Mouse (Mus musculus): ENCODE results near the gene Tmem145. TPM values are rescaled to one million over a fixed set of nuclear protein-coding genes. Genes with fewer than 3 reads are reported as not detected.

The Tmem145 gene
- polyA plus RNA-seq, 1 experiment from 2014 or later: 1.7 TPM

GRCm38 (mm10) chr7:25303685-25304006 is 2.3 kb upstream of the Tmem145 start:
- WGBS: 87% methylated on average over 3 of the region's 3 CpGs

DNA sequence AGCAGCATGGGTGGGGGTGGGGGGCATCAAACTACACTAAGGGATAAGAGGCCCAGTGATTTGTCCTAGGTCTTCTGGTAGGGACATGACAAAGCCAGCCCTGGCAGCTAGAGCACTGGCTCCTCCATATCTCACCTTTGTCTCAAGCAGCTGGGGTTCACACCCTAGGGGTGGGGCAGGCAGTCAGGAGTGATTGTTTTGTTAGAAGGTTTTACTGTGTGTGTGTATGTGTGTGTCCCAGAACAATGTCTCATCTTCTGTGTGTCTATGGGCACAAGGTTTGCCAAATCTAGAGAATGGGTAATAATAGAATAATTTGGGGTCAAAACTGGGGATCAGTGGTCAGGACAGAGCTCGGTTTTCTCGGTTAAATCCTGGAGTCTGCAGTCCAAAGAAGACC is 425 bp upstream of the Tmem145 start:
- whole genome bisulfite sequencing: 2% methylated on average over 2 of the region's 2 CpGs
- 0 out of 2 replicates have a peak, but pooled peaks cover 2% of the 10 kb centered on the region for H3K4me1 ChIP-seq (ENCODE audit: control insufficient read depth, insufficient read depth, low read length)
- H3K4me3 ChIP-seq (ENCODE audit: low read depth, low read length): peak overlapping the region; percentile 52
- DNase-seq (ENCODE audit: low spot score): no peak
- no peak for ATAC-seq (ENCODE audit: low read depth)
- H3K4me2 ChIP-seq (ENCODE audit: low read depth, low read length): peak overlapping the region; percentile 97
- H3K9me3 ChIP-seq (ENCODE audit: control insufficient read depth, low read length): no peaks in the 10 kb centered on the region
- H3K27ac ChIP-seq (replicated peaks; ENCODE audit: low read depth, low read length): no peak overlapping the region
- H3K36me3 ChIP-seq (ENCODE audit: control insufficient read depth, insufficient read depth, low read length): no peaks in the 10 kb centered on the region
- H3K9ac ChIP-seq (ENCODE audit: low read depth, low read length): peak overlapping the region; percentile 49
- peaks cover 8% of the 10 kb centered on the region; the same call in 1 of the 2 replicates for H3K27me3 ChIP-seq (replicated peaks; ENCODE audit: control insufficient read depth, insufficient read depth, low read length)

More at GRCm38 (mm10) chr7:25303685-25304006, 2.3 kb upstream of the Tmem145 start:
- no peaks in the 10 kb centered on the region for H3K36me3 ChIP-seq (ENCODE audit: control insufficient read depth, insufficient read depth, low read length)
- DNase-seq (ENCODE audit: low spot score): no peak
- H3K27me3 ChIP-seq (replicated peaks; ENCODE audit: control insufficient read depth, insufficient read depth, low read length): peaks cover 6% of the 10 kb centered on the region; the same call in 1 of the 2 replicates
- H3K9ac ChIP-seq (ENCODE audit: low read depth, low read length): no peak overlapping the region
- H3K4me1 ChIP-seq (ENCODE audit: control insufficient read depth, insufficient read depth, low read length): 0 out of 2 replicates have a peak, but pooled peaks cover 2% of the 10 kb centered on the region
- no peak overlapping the region for H3K27ac ChIP-seq (replicated peaks; ENCODE audit: low read depth, low read length)
- H3K4me2 ChIP-seq (ENCODE audit: low read depth, low read length): no peak overlapping the region
- ATAC-seq (ENCODE audit: low read depth): no peak
- H3K4me3 ChIP-seq (ENCODE audit: low read depth, low read length): no peak overlapping the region
- H3K9me3 ChIP-seq (ENCODE audit: control insufficient read depth, low read length): no peaks in the 10 kb centered on the region

DNA sequence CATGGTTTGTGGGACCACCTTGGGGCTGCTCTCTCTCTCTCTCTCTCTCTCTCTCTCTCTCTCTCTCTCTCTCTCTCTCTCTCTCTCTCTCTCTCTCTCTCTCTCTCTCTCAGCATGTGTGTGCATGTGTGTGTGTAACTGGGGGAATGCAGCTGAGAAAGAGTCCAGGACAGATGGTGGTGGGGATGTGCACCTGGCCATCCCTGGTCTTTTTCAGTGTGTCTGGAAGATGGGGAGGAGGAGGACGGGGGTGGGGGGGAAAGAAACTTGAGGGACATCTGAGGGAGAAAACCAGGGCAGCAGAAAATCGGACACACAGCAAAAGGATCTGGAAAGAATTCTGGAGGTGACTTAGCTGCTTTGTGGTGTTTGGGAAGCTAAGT is 699 bp downstream of the Tmem145 start:
- WGBS: 43% methylated on average over 2 of the region's 2 CpGs
- Histone ChIP-seq H3K9ac (ENCODE audit: low read depth, low read length) (no peak overlapping the region), H3K4me2 (ENCODE audit: low read depth, low read length) (peak overlapping the region; percentile 97), H3K27me3 (replicated peaks; ENCODE audit: control insufficient read depth, insufficient read depth, low read length) (peaks cover 15% of the 10 kb centered on the region), H3K9me3 (ENCODE audit: control insufficient read depth, low read length) (no peaks in the 10 kb centered on the region), H3K36me3 (ENCODE audit: control insufficient read depth, insufficient read depth, low read length) (no peaks in the 10 kb centered on the region), H3K4me3 (ENCODE audit: low read depth, low read length) (no peak overlapping the region), H3K4me1 (ENCODE audit: control insufficient read depth, insufficient read depth, low read length) (0 out of 2 replicates have a peak, but pooled peaks cover 2% of the 10 kb centered on the region), H3K27ac (replicated peaks; ENCODE audit: low read depth, low read length) (no peak overlapping the region)
- no peak for ATAC-seq (ENCODE audit: low read depth)
- DNase-seq (ENCODE audit: low spot score): no peak

DNA sequence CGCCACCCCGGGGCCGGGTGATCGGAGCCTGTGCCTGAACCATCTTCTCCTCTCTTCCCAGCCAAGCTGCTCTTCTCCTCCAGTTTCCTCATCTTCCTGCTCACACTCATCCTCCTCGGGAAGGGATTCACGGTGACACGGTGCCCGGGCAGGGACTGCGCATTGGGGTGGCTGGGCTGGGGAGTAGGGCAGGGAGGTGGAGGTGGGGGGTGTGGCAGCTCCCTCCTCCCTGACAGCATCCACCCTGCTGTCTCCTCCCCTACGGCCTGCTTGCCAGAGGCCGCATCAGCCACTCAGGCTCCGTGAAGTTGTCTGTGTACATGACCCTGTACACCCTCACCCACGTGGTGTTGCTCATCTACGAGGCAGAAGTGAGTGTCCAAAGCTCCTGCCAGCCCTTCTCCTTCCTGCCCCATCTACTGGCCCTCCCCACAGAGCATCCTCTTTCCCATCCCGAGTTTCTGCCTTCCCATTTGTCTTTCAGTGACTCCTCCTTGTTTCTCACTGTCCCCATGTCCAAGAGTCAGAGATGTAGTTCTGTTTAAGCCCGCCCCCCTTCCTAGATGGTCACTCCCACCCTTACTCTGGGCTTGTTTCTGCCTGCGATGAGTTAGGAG is 2.9 kb downstream of the Tmem145 start:
- ATAC-seq (ENCODE audit: low read depth): no peak
- H3K4me3 ChIP-seq (ENCODE audit: low read depth, low read length): no peak overlapping the region
- H3K27me3 ChIP-seq (replicated peaks; ENCODE audit: control insufficient read depth, insufficient read depth, low read length): peaks cover 31% of the 10 kb centered on the region
- H3K27ac ChIP-seq (replicated peaks; ENCODE audit: low read depth, low read length): no peak overlapping the region
- DNase-seq (ENCODE audit: low spot score): no peak
- H3K36me3 ChIP-seq (ENCODE audit: control insufficient read depth, insufficient read depth, low read length): no peaks in the 10 kb centered on the region
- H3K4me2 ChIP-seq (ENCODE audit: low read depth, low read length): no peak overlapping the region
- H3K9me3 ChIP-seq (ENCODE audit: control insufficient read depth, low read length): no peaks in the 10 kb centered on the region
- no peak overlapping the region for H3K9ac ChIP-seq (ENCODE audit: low read depth, low read length)
- 54% methylated on average over 15 of the region's 17 CpGs for WGBS
- H3K4me1 ChIP-seq (ENCODE audit: control insufficient read depth, insufficient read depth, low read length): 0 out of 2 replicates have a peak, but pooled peaks cover 2% of the 10 kb centered on the region

DNA sequence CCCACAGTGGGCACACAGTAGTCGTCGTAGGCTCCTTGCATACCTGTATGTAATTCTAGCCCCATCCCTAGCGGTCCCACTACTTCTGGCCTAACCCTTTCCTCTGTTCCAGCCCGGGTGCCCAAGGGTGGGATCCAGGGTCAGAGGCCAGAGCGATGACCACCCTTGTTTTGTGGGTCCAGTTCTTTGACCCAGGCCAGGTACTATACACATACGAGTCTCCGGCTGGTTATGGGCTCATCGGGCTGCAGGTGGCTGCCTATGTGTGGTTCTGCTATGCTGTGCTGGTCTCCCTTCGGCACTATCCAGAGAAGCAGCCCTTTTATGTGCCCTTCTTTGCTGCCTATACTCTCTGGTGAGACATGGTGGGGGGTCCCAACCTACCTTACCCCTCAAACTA is 3.5 kb downstream of the Tmem145 start:
- no peak for DNase-seq (ENCODE audit: low spot score)
- H3K9ac ChIP-seq (ENCODE audit: low read depth, low read length): no peak overlapping the region
- H3K9me3 ChIP-seq (ENCODE audit: control insufficient read depth, low read length): no peaks in the 10 kb centered on the region
- H3K4me3 ChIP-seq (ENCODE audit: low read depth, low read length): no peak overlapping the region
- WGBS: 81% methylated on average over 9 of the region's 9 CpGs
- no peak overlapping the region for H3K4me2 ChIP-seq (ENCODE audit: low read depth, low read length)
- no peak overlapping the region for H3K27ac ChIP-seq (replicated peaks; ENCODE audit: low read depth, low read length)
- no peaks in the 10 kb centered on the region for H3K36me3 ChIP-seq (ENCODE audit: control insufficient read depth, insufficient read depth, low read length)
- peaks cover 37% of the 10 kb centered on the region for H3K27me3 ChIP-seq (replicated peaks; ENCODE audit: control insufficient read depth, insufficient read depth, low read length)
- no peak for ATAC-seq (ENCODE audit: low read depth)
- 0 out of 2 replicates have a peak, but pooled peaks cover 2% of the 10 kb centered on the region for H3K4me1 ChIP-seq (ENCODE audit: control insufficient read depth, insufficient read depth, low read length)

DNA sequence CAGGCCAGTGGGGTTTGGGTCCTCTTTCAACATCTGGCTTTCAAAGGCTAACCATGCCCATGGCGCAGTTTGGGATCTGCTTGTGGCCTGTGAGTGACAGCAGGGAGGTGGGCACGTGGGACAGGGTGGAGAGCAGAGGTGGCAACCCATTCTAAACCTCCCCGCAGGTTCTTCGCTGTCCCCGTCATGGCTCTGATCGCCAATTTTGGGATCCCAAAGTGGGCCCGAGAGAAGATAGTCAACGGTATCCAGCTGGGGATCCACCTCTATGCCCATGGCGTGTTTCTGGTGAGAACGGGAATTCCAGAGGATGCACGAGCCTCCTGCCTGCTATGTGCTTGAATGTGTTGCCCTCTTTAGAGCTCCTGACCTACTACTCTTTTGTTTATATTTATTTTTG is 5.3 kb downstream of the Tmem145 start:
- Histone ChIP-seq H3K27ac (replicated peaks; ENCODE audit: low read depth, low read length) (no peak overlapping the region), H3K4me3 (ENCODE audit: low read depth, low read length) (no peak overlapping the region), H3K9me3 (ENCODE audit: control insufficient read depth, low read length) (no peaks in the 10 kb centered on the region), H3K4me2 (ENCODE audit: low read depth, low read length) (no peak overlapping the region), H3K27me3 (replicated peaks; ENCODE audit: control insufficient read depth, insufficient read depth, low read length) (peaks cover 49% of the 10 kb centered on the region), H3K36me3 (ENCODE audit: control insufficient read depth, insufficient read depth, low read length) (no peaks in the 10 kb centered on the region), H3K4me1 (ENCODE audit: control insufficient read depth, insufficient read depth, low read length) (peaks cover 7% of the 10 kb centered on the region; the same call in 1 of the 2 replicates), H3K9ac (ENCODE audit: low read depth, low read length) (no peak overlapping the region)
- WGBS: 81% methylated on average over 11 of the region's 11 CpGs
- no peak for DNase-seq (ENCODE audit: low spot score)
- ATAC-seq (ENCODE audit: low read depth): no peak

DNA sequence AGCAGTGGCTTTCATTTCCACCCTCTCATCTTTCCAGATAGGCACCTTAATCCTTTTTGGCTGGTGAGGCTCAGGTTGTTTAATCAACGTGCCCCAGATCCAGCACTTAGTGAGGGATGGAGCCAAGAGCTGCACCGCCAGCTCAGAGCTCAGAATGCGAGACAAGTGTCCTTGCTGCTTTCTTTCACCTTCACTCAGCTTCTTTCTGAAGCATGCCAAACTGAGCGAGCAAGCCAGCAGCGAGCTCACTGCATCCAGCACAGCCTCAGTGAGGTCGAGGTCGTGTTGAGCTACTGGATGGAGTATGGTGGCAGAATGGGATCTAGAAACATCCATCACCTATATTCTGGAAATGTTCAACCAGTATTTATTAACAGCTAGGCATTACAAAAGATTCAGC is 7.4 kb downstream of the Tmem145 start:
- Histone ChIP-seq H3K9ac (ENCODE audit: low read depth, low read length) (no peak overlapping the region), H3K9me3 (ENCODE audit: control insufficient read depth, low read length) (no peaks in the 10 kb centered on the region), H3K36me3 (ENCODE audit: control insufficient read depth, insufficient read depth, low read length) (no peaks in the 10 kb centered on the region), H3K4me1 (ENCODE audit: control insufficient read depth, insufficient read depth, low read length) (peaks cover 6% of the 10 kb centered on the region; the same call in 1 of the 2 replicates), H3K27me3 (replicated peaks; ENCODE audit: control insufficient read depth, insufficient read depth, low read length) (peaks cover 47% of the 10 kb centered on the region), H3K4me3 (ENCODE audit: low read depth, low read length) (no peak overlapping the region), H3K4me2 (ENCODE audit: low read depth, low read length) (no peak overlapping the region), H3K27ac (replicated peaks; ENCODE audit: low read depth, low read length) (no peak overlapping the region)
- ATAC-seq (ENCODE audit: low read depth) (no peak), DNase-seq (ENCODE audit: low spot score) (no peak)
- WGBS: 33% methylated on average over 7 of the region's 7 CpGs

- no peak for DNase-seq (ENCODE audit: low spot score)
- no peak for ATAC-seq (ENCODE audit: low read depth)
- 1% methylated on average over 25 of the region's 51 CpGs for WGBS
- H3K36me3 ChIP-seq (ENCODE audit: control insufficient read depth, insufficient read depth, low read length): no peaks in the 10 kb centered on the region
- H3K9me3 ChIP-seq (ENCODE audit: control insufficient read depth, low read length): no peaks in the 10 kb centered on the region
- peaks cover 6% of the 10 kb centered on the region; the same call in 1 of the 2 replicates for H3K4me1 ChIP-seq (ENCODE audit: control insufficient read depth, insufficient read depth, low read length)
- H3K4me3 ChIP-seq (ENCODE audit: low read depth, low read length): peak overlapping the region; percentile 40
- H3K27ac ChIP-seq (replicated peaks; ENCODE audit: low read depth, low read length): no peak overlapping the region
- peak overlapping the region; percentile 81 for H3K4me2 ChIP-seq (ENCODE audit: low read depth, low read length)
- H3K27me3 ChIP-seq (replicated peaks; ENCODE audit: control insufficient read depth, insufficient read depth, low read length): peaks cover 41% of the 10 kb centered on the region
- peak overlapping the region; percentile 63 for H3K9ac ChIP-seq (ENCODE audit: low read depth, low read length)
These were observed 8.8 kb downstream of the Tmem145 start for GRCm38 (mm10) chr7:25314606-25315305.
